Mouse (Mus musculus) thymus, postnatal 36 days (tissue): ENCODE measurements at regions not wholly inside any gene's neighbourhood (a gene's known extent, or its start where the extent isn't known, plus 50 kb on each side); places are given as distances from the start of the nearest gene placed in this dataset.

Experiments used
- DNase-seq, 2 experiments: peaks; one replicate each; pipeline ENCODE4 v3.0.0; 2022; ENCODE audit warnings: mixed read lengths in 2 of 2

GRCm38 (mm10) chr17:76205082-76205481, 653.3 kb upstream of the Fam98a start:
- DNase-seq: no peak

GRCm38 (mm10) chr17:76184813-76185212, 633.1 kb upstream of the Fam98a start:
- no peak for DNase-seq

GRCm38 (mm10) chr17:76136660-76137495, 585.1 kb upstream of the Fam98a start:
- no peak for DNase-seq

- DNase-seq: no peak
Observed at GRCm38 (mm10) chr17:76134030-76134429, 582.3 kb upstream of the Fam98a start.

GRCm38 (mm10) chr17:76125260-76125659, 573.5 kb upstream of the Fam98a start:
- no peak for DNase-seq

DNA sequence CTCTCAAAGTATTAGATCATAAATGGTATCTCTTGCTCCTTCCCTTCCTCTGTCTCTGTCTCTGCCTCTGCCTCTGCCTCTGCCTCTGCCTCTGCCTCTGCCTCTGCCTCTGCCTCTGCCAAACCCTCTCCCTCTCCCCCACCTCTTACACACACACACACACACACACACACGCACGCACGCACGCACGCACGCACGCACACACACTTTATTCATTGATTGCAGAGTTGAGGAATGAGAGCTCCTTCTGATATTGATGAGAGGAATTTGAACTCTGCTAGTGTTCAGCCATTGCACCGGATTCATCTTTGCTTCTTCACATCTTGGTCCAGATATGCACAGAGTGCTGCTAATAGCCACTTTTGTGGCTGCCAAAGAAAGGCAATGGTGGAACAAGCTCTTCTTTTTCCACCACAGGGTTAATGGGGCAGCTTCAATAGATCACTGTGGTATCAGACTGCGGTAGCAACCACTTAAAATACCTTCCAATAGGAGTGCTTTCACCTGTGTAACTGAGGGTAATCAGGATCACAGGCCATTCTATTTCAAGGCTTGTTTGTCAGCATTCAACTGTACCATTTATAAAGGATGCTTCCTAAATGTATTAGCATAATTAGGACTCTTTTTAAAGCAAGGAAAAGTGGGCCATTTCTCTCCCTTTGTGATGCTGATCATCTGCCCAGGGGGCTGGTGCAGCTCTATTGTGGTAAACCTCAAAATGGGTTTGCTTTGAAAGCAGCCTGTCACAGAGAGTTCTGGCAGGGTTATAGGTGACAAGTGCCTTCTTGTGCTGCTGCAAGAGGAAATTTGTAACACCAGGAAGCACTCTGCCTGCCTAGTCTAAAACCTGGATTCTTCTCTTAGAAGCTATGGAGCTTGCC, 559.8 kb upstream of the Fam98a start:
- DNase-seq: no peak

- no peak for DNase-seq
Observed at GRCm38 (mm10) chr17:76110856-76111255, 559.1 kb upstream of the Fam98a start.

- DNase-seq: no peak
Observed at GRCm38 (mm10) chr17:76083536-76083935, 531.8 kb upstream of the Fam98a start.

GRCm38 (mm10) chr17:76081780-76082179, 530.0 kb upstream of the Fam98a start:
- DNase-seq: no peak

DNA sequence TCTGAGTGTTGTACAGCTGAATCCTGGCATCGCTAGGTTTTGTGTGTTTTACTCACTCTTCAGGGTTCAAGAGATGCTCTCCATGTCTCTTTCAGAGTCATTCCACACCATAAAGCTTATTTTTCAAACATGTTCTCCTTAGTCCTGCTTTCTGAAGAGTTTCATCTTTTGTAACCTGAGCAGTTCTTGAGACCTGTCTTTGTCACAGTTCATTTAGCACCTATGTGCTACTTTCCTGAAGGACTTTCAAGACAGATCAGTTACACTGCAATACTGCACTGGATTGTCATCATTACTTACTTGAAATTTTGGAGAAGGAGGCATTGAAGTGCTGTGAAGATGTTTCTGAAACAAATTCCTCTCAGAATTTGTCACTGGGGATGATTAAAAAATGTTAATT, 494.7 kb upstream of the Fam98a start:
- DNase-seq: no peak

DNA sequence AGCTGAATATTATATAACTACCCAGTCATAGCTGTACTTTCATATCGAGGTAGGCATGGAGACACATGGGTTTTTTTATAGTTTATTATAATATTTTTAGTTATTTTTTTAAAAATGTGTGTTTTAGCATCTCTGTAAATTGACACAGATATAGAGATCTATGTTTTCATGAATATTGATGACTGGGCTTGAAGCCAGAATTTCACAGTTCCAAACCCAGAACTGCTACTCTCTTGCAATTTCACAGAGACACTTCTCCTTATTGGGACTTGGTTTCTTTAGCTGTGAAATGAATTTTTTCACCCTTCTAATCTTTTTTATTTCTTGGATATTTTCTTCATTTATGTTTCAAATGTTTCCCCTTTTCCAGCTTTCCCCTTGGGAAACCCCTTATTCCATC, 481.0 kb upstream of the Fam98a start:
- no peak for DNase-seq

DNA sequence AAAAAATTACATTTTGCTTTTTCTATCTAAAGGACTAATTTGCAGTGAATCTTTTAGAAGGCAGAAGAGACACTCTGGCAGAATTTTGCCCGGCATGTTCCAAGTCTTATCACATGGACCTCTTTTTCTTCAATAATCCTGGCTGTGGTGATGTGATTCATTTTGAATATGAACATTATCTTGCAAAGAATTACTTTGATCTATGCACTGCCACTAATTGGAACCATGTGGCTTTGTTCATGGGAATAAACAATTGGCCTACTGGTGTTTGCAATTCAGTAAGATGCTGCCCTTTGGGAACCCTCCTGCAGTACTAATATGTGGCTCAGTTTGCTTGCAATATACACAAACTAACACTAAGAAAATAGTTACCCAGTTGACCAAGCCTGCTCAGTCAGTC, 456.3 kb upstream of the Fam98a start:
- DNase-seq: no peak

DNA sequence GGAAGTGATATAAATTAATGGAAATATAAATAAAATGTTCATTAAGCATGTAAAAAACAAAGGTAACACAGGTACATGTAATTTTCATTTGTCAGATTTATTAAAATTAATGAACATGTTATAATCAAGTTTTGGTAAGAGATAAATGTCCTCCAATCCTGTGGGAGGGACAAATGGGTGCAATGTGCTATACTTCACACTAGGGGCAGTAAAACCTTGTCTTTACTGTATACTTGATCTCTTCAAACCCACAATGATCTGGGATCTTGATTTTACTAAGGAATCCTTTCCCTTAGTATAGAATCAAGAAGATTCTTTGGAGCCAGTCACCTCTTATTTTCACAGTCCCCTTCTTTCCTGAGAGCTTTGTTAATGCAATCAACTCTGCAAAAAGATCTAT, 451.1 kb upstream of the Fam98a start:
- DNase-seq: no peak

DNA sequence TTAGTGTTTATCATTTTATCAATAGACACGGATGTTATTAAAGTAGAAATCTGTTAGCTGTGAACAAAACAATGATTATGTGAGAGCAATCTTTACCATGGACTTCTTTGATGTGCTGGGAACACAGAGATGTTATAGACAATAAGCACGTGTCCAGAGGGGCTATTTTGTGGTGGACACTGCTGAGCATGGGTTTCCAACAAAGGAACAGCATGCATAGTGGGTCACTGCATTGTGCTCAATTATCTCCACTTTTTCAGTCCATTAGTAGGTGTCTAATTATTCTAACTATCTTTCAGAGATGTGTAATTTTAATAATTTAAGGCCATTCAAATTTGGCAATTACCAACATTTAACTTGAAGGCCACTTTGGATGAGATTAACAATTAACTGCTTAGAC, 409.6 kb upstream of the Fam98a start:
- DNase-seq: no peak

GRCm38 (mm10) chr17:75936686-75937380, 385.1 kb upstream of the Fam98a start:
- no peak for DNase-seq

DNA sequence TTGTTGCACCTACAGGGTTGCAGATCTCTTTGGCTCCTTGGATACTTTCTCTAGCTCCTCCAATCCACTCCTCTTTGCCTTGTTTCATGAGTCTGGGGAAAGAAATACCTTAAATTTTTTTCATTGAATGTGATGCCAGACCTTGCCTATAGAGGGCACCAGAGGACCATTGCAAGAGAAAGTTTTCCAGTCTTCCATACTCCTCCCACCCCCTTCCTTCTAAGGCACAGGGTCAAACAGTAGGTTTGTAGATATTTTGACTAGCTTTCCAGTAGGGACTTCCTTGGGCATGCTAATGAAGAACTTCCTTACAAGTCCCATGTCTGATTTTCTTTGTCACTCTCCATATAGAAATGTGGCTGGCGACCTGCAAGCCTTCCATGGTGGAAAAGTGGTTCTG, 379.3 kb upstream of the Fam98a start:
- DNase-seq: no peak

DNA sequence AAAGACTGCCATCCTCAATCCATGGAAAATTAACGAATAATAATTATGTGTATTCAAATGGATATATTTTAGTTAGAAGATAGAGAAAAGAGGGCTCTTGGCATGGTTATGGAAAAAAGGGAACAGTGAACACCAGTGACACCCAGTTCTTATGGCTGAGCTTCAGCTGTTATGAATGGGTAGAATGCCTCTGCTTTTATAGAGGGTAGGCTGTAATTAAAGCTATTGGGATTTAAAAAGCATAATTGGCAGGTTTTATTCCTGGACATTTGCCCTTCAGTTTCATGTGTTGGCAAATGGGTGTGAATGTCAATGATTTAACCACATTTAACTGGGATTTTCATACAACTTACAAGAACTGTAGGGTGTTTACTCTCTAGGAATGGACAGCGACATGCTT, 368.5 kb upstream of the Fam98a start:
- no peak for DNase-seq

DNA sequence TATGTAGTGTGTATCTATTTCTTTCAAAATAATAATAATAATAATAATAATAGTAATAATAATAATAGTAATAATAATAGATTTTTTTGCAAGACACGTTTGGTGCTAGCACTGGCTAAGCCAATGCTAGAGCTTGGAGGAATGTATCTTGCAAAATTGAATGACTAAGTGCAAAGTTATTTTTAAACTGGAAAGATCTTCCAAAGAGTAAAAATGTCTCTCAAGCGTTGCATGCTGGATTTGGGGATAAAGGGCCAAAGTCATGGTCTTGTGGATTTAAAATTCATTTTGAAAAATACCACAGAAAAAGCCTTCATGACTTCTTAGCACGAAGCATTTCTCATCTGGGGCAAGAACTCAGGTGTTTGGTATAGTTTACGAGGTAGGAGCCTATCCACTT, 365.3 kb upstream of the Fam98a start:
- no peak for DNase-seq

DNA sequence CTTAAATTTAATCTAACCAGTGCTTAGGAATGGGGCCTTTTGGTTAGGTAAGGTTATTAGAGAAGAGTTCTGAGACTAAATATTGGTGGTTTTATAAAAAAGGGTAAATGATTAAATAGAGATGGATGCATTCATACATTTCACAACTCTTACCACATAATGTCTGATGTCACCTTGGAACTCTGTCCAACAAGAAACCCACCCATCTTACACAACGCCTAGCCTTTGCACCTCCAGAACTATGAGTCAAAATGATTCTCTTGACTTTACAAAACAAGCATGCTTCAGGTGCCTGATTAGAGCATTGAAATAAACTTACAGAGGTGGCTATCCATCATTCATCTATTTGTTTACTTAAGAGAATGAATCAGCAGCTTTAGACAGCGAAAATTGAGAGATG, 364.8 kb upstream of the Fam98a start:
- no peak for DNase-seq

DNA sequence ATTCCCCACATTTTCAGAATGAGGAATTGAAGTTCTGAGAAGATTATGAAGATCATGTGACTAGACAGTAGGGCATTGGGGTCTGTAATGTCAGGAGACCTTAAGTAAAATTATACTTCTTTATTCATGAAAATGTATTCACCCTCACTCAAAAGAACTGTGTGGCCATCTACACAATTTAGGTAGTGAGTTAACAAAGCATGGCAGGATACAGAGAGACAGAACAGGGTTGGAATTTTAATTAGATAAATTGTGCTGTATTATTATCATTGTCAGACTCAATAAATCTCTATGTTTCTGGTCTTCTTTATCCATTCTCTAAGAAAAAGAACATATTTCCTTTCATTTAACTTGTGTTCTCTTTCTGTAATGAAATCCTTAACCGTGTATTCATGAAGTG, 363.5 kb upstream of the Fam98a start:
- DNase-seq: no peak

DNA sequence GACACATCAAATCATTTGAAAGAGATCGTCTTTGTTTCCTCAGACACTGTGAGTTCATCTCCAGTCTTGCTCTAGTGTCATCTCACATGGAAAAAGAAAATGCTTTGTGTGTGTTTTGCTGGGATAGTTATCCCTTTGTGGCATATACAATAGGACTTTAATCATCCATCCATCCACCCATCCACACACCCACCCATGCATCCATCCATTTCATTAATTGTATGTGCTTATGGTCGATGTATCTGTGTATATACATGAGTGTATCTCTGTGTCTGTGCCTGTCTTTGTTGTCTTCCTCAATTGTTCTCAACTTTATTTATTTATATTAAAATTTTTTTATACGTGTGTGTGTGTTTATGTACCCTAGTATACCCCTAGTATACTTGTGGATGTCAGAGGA, 355.3 kb upstream of the Fam98a start:
- DNase-seq: no peak

- no peak for DNase-seq
Observed at GRCm38 (mm10) chr17:75906643-75907042, 354.9 kb upstream of the Fam98a start.

GRCm38 (mm10) chr17:75895436-75895835, 343.7 kb upstream of the Fam98a start:
- DNase-seq: no peak
